Mouse (Mus musculus) myocyte (in vitro differentiated cells): ENCODE results near the gene Mical1. TPM values are rescaled to one million over a fixed set of nuclear protein-coding genes. Genes with fewer than 3 reads are reported as not detected.
A peak's percentile ranks its signal among the peaks of the same experiment; 100 is the strongest.

Experiments used
- H3K27me3 ChIP-seq: one replicate; pipeline ENCODE4 v1.6.1; 2011; ENCODE audit not compliant: control insufficient read depth, insufficient read depth, insufficient read length
- H3K36me3 ChIP-seq: one replicate; pipeline ENCODE4 v1.6.1; 2011; ENCODE audit not compliant: control insufficient read depth, insufficient read depth
- H3K4me2 ChIP-seq: one replicate; pipeline ENCODE4 v1.6.1; 2011; ENCODE audit warnings: low read depth, control low read depth
- H3K4me3 ChIP-seq: one replicate; pipeline ENCODE4 v1.5.1; 2011; ENCODE audit warnings: mild to moderate bottlenecking, control low read depth, moderate library complexity
- H3K79me2 ChIP-seq: one replicate; pipeline ENCODE4 v1.6.1; 2011; ENCODE audit not compliant: control insufficient read depth, insufficient read depth
- H3ac ChIP-seq: one replicate; pipeline ENCODE4 v1.6.1; 2011; ENCODE audit not compliant: control insufficient read depth, insufficient read length
- CEBPB ChIP-seq: IDR thresholded peaks from 2 replicates; pipeline ENCODE4 v1.6.1; 2011; ENCODE audit warnings: mild to moderate bottlenecking, moderate library complexity; ENCODE audit not compliant: poor library complexity, insufficient read depth, severe bottlenecking
- E2F4 ChIP-seq: IDR thresholded peaks from one replicate; pipeline ENCODE4 v1.6.1; 2011; ENCODE audit warnings: mild to moderate bottlenecking, control low read depth, moderate library complexity; ENCODE audit not compliant: insufficient read depth
- MAX ChIP-seq: IDR thresholded peaks from one replicate; pipeline ENCODE4 v1.6.1; 2011; ENCODE audit warnings: low read depth, mild to moderate bottlenecking, control low read depth
- MYOD1 ChIP-seq, 3 experiments: IDR thresholded peaks; one replicate each; pipeline ENCODE4 v1.6.1; 2011; ENCODE audit warnings: control low read depth in 2 of 3, low read depth in 2 of 3, mild to moderate bottlenecking in 2 of 3, moderate library complexity in 1 of 3; ENCODE audit not compliant: insufficient read length in 2 of 3, control insufficient read depth in 1 of 3
- MYOG ChIP-seq, 3 experiments: IDR thresholded peaks; one replicate each; pipeline ENCODE4 v1.6.1; 2011; ENCODE audit warnings: control low read depth in 2 of 3, low read depth in 2 of 3, mild to moderate bottlenecking in 2 of 3; ENCODE audit not compliant: insufficient read length in 2 of 3, control insufficient read depth in 1 of 3, insufficient read depth in 1 of 3
- POLR2A ChIP-seq: IDR thresholded peaks from one replicate; pipeline ENCODE4 v1.6.1; 2011; ENCODE audit warnings: low read depth, mild to moderate bottlenecking, control low read depth, moderate library complexity; ENCODE audit not compliant: insufficient read length
- POLR2AphosphoS2 ChIP-seq: IDR thresholded peaks from one replicate; pipeline ENCODE4 v1.6.1; 2011; ENCODE audit warnings: low read depth, control low read depth; ENCODE audit not compliant: insufficient read length
- REST ChIP-seq: IDR thresholded peaks from one replicate; pipeline ENCODE4 v1.6.1; 2011; ENCODE audit warnings: mild to moderate bottlenecking, control low read depth, moderate library complexity; ENCODE audit not compliant: insufficient read depth, insufficient read length
- SRF ChIP-seq: IDR thresholded peaks from one replicate; pipeline ENCODE4 v1.6.1; 2011; ENCODE audit warnings: low read depth; ENCODE audit not compliant: control insufficient read depth, insufficient read length
- TCF12 ChIP-seq: IDR thresholded peaks from one replicate; pipeline ENCODE4 v1.6.1; 2011; ENCODE audit warnings: mild to moderate bottlenecking, control low read depth; ENCODE audit not compliant: poor library complexity, insufficient read depth, severe bottlenecking
- TCF3 ChIP-seq: IDR thresholded peaks from one replicate; pipeline ENCODE4 v1.6.1; 2011; ENCODE audit warnings: low read depth, control low read depth; ENCODE audit not compliant: insufficient read length
- USF1 ChIP-seq: IDR thresholded peaks from one replicate; pipeline ENCODE4 v1.6.1; 2011; ENCODE audit warnings: low read depth, mild to moderate bottlenecking, control low read depth, moderate library complexity
- polyA plus RNA-seq: library from polyadenylated mRNA; unstranded; fragments of >200 nt; fragmentation: generic; extraction: Trizol; gene quantifications from one replicate; pipeline ENCODE4 v1.2.1, GENCODE M21; 2012; ENCODE audit warnings: missing spikeins

The Mical1 gene
- polyA plus RNA-seq, 1 experiment, result 77.0 TPM

DNA sequence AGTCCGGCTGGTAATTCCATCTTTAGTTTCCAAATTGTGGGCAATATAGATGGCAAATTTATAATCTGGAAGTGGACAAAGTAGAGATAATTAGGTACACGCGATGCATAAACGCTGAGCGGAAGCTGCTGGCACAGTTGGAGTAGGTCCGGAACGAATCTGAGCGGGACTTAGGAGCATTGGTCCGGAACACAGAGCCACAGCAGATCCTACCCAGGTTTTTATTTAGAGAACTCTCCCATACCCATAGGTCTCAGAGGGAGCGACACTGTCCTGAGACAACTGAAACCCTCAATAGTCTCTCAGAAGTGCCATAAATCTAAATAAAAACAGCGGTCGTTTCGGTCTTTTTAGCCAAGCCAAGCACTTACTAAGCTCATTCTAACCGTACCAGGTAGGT is 26.4 kb upstream of the Mical1 start:
- TF ChIP-seq POLR2A, result no peak
- no peak for TF ChIP-seq MYOD1 (IDR thresholded peaks at IDR 0.05; ENCODE audit: control insufficient read depth in 1 of 3, insufficient read length in 2 of 3, low read depth in 2 of 3)
- TF ChIP-seq TCF12, result no peak
- TF ChIP-seq TCF3, result no peak
- no peak for TF ChIP-seq MYOG (IDR thresholded peaks at IDR 0.05; ENCODE audit: control insufficient read depth in 1 of 3, insufficient read depth in 1 of 3, insufficient read length in 2 of 3, low read depth in 2 of 3)
- TF ChIP-seq USF1, result no peak
- no peak for TF ChIP-seq SRF
- H3ac ChIP-seq, result peak overlapping the region; percentile 38
- H3K36me3 ChIP-seq, result no peaks in the 10 kb centered on the region
- peak overlapping the region; percentile 100 for H3K4me2 ChIP-seq
- H3K79me2 ChIP-seq, result peaks cover 23% of the 10 kb centered on the region
- H3K4me3 ChIP-seq, result peak overlapping the region; percentile 78
- peaks cover 12% of the 10 kb centered on the region for H3K27me3 ChIP-seq

DNA sequence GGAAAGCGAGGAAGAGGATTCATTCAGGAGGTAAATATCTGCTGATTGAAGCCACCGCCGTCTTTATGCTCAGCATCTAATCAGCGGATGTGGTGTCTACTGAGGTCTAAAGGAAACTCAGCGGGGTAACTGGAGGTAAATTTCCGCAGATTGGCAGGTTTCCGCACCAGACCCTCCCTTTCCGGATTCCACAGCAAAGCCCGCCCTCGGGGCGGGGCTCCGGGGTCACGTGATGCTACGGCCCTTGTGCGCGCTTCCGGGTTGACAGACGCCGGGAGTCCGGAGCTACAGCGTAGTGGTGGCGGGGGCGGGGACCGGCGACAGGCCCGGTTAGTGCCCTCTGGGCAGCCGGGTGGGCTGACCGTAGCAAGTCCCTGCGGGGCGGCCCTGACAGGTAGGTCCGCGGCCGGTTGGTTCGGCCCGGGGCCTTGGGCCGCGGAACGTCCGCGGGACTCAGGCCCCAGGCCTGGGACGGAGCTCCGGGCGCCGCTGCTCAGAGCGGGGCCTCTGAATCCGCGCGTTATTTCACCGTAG is 25.9 kb upstream of the Mical1 start, which contains the start of gene Zbtb24:
Zbtb24 (plus strand) TSS at position 247 of the 534 bp plus-strand sequence.
- Histone ChIP-seq H3K79me2 (peaks cover 23% of the 10 kb centered on the region), H3K4me3 (peak within 1 kb of the TSS; percentile 78), H3ac (peak within 1 kb of the TSS; percentile 38), H3K27me3 (peaks cover 12% of the 10 kb centered on the region), H3K4me2 (peak within 1 kb of the TSS; percentile 100), H3K36me3 (no peaks in the 10 kb centered on the region)
- TF ChIP-seq POLR2A (peak; percentile 76), SRF (peak; percentile 32), CEBPB (no peak), E2F4 (no peak), USF1 (peak; percentile 98), MYOD1 (IDR thresholded peaks at IDR 0.05; ENCODE audit: control insufficient read depth in 1 of 3, insufficient read length in 2 of 3, low read depth in 2 of 3) (no peak), POLR2AphosphoS2 (no peak), MYOG (IDR thresholded peaks at IDR 0.05; ENCODE audit: control insufficient read depth in 1 of 3, insufficient read depth in 1 of 3, insufficient read length in 2 of 3, low read depth in 2 of 3) (no peak)

DNA sequence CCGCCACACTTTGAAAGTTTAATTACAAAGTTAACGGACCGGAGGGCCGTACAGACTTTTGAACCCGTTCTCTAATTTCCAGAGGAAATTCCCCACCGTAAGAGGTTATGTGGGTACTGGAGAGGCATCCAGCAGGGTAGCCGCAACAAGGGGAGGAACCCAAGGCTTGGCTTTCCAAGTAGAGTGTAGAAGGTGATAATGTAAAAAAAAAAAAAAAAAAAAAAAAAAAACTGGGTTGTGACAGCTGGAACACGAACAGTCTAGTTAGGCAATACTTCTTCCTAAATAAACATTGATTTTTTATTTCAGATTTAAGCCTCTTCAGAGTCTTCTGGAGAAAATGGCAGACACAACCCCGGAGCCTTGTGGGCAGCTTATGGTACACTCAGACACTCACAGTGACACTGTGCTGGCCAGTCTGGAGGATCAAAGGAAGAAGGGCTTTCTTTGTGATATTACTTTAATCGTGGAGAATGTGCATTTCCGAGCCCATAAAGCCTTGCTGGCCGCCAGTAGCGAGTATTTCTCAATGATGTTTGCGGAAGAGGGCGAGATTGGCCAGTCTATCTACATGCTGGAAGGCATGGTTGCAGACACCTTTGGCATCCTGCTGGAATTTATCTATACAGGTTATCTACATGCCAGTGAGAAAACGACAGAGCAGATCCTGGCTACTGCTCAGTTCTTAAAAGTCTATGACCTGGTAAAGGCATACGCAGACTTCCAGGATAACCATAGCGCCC is 25.2 kb upstream of the Mical1 start:
- Histone ChIP-seq H3K36me3 (peaks cover 5% of the 10 kb centered on the region), H3K79me2 (peaks cover 23% of the 10 kb centered on the region), H3K4me2 (peak overlapping the region; percentile 81), H3ac (peak overlapping the region; percentile 38), H3K27me3 (peaks cover 8% of the 10 kb centered on the region), H3K4me3 (peak overlapping the region; percentile 78)
- no peak for TF ChIP-seq TCF12
- no peak for TF ChIP-seq POLR2A
- no peak for TF ChIP-seq MYOD1 (IDR thresholded peaks at IDR 0.05; ENCODE audit: control insufficient read depth in 1 of 3, insufficient read length in 2 of 3, low read depth in 2 of 3)
- no peak for TF ChIP-seq MAX
- no peak for TF ChIP-seq TCF3
- TF ChIP-seq CEBPB, result no peak
- no peak for TF ChIP-seq USF1
- TF ChIP-seq REST, result no peak
- TF ChIP-seq SRF, result no peak
- TF ChIP-seq POLR2AphosphoS2, result no peak
- TF ChIP-seq E2F4, result no peak
- no peak for TF ChIP-seq MYOG (IDR thresholded peaks at IDR 0.05; ENCODE audit: control insufficient read depth in 1 of 3, insufficient read depth in 1 of 3, insufficient read length in 2 of 3, low read depth in 2 of 3)

DNA sequence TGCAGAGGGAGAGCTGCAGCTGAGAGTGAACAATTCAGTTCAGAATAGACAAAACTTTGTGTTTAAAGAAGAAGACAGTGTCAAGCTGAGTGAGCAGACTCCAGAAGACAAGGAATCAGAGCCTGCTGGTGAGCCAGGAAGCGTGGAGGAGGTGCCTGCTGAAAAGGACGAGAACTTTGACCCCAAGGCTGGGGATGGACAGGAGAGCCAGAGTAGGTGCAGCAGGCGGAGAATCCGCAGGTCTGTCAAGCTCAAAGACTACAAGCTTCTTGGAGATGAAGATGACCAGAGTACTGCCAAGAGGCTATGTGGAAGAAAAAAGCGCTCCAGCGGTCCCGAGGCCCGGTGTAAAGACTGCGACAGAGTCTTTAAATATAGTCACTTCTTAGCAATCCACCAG is 24.5 kb upstream of the Mical1 start:
- no peak overlapping the region for H3K4me2 ChIP-seq
- H3K36me3 ChIP-seq, result peaks cover 5% of the 10 kb centered on the region
- TF ChIP-seq POLR2A (no peak), REST (no peak), TCF3 (no peak), TCF12 (no peak), POLR2AphosphoS2 (no peak), SRF (no peak), CEBPB (no peak), MAX (no peak), MYOD1 (IDR thresholded peaks at IDR 0.05; ENCODE audit: control insufficient read depth in 1 of 3, insufficient read length in 2 of 3, low read depth in 2 of 3) (no peak), MYOG (IDR thresholded peaks at IDR 0.05; ENCODE audit: control insufficient read depth in 1 of 3, insufficient read depth in 1 of 3, insufficient read length in 2 of 3, low read depth in 2 of 3) (no peak), USF1 (no peak), E2F4 (no peak)
- no peak overlapping the region for H3ac ChIP-seq
- H3K4me3 ChIP-seq, result peak overlapping the region; percentile 78
- peaks cover 23% of the 10 kb centered on the region for H3K79me2 ChIP-seq
- peaks cover 2% of the 10 kb centered on the region for H3K27me3 ChIP-seq

DNA sequence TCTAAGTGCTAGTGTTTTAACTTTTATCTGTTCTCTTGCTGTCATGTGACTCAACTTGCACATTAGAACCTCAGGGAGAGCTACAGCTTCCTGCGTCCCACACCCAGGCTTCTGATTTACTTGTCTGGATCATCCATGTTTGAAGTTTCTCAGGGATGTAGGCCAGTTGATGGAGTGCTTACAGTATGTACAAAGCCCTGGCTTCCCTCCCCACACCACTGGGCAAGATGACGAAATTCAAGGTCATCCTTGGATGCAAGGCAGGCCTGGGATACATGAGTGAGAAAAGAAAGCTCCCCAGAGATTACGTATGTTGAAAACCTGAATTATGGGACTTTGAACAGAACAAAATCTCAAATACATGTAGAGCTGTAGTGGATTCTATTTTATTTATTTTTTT is 23.3 kb upstream of the Mical1 start:
- Histone ChIP-seq H3K36me3 (peaks cover 5% of the 10 kb centered on the region), H3ac (no peak overlapping the region), H3K79me2 (peaks cover 23% of the 10 kb centered on the region), H3K27me3 (no peaks in the 10 kb centered on the region), H3K4me3 (no peak overlapping the region), H3K4me2 (no peak overlapping the region)
- TF ChIP-seq POLR2A, result no peak
- TF ChIP-seq CEBPB, result peak; percentile 54; the same call in 1 of the 2 replicates
